Mouse (Mus musculus) kidney, postnatal 10 days (tissue): Measurements from ENCODE around the gene Tk1.
A peak's percentile ranks its signal among the peaks of the same experiment; 100 is the strongest.

ENCODE experiments used
- DNase-seq: peaks from one replicate; pipeline ENCODE4 v3.0.0; 2021; ENCODE audit warnings: mixed read lengths

The Tk1 gene

DNA sequence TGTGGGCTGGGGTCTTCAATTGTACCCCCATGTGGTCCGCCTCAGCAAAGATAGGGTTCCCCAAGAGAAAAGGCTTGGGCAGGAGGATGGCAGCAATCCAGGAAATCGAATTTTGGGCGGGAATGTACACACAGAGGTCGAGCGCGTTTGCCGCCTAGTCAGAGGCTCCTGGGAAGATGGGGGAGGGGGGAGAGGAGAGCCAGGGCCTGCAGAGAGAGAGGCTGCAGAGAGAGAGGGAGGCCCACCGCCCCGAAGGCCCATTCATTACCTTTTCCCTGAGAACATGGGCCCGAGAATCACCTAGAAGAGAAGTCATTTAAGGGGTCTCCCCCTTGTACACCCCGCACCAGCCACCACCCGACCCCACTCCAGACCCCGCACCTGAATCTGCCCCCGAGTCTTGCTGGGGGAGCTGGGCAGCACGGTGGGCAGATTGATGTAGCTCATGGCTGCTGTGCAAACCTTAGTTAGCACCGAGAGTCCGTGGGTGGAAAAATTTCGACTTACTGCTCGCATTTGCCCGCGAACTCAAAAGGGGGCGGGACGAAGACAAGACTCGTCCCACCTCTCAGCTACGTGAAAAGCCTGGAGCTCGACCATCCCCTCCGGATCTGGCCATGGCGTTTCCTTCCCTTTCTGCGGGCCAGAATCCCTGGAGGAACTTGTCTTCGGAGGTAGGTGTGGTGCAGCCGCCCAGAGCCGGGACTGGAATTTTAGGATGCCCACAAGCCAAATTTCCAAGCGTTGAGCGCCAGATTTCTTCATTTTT, at the start of gene Tk1, which contains the start of gene Afmid:
Gene Tk1, minus strand, starts transcription at position 760 of the 769 bp plus-strand sequence.
Gene Afmid, plus strand, starts transcription at position 592 of the 769 bp plus-strand sequence.
- peak; percentile 90 for DNase-seq

DNA sequence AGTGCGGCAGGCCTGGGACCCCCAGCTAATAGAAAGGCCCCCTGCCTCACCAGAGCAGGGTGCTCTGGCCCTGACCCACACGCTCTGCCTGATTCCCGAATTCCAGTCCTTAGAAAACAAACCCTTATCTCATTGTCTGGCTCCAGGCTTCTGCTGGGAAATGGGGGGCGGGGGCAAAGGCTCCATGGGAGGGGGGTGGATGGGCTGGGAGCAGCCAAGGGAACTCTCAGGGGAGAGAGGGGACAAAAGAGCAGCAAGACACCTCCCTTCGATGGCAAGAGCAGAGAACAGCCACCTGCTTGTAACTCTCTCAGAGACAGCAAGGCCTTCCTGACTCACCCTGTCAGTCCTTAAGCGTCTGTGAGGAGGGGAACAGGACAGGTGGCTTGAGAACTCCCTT, 49.8 kb upstream of the Tk1 start:
- no peak for DNase-seq

- DNase-seq, result no peak
These were observed 48.5 kb upstream of the Tk1 start for GRCm38 (mm10) chr11:117874419-117874818.

GRCm38 (mm10) chr11:117872861-117873608, 47.1 kb upstream of the Tk1 start, which contains the start of gene Tha1:
Gene Tha1 (minus strand): TSS chr11:117873481.
- peak; percentile 90 for DNase-seq

DNA sequence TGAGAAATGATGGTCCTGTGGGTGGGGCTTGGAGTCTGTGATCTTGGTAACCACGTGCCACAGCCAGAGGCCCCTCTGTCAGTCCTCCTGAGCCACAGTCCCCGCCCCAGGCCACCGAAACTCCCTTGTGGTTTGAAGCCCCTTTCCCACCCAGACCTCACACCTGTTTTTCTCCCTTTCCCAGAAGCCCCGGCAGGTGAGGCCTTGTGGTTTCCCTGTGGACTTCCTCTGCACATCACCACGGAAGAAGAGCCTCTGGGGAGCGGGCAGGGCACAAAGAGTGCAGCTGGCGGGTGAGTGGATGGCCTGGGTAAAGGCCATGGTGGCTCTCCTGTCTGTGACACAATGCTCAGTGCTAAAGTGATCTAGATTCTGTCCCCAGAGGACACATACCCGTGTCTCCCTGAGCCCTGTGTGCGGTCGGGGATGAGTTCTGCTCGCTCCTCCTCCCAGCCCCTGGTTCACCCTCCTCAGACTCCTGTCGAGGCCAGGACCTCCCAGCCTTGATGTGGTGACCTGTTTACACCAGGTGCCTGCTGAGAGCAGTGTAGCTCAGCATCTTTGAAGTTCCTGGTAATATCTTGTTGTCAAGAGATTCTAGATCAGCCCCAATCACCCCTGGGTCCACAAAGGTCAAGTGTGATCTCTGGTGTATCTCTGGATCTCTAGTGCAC, 46.2 kb upstream of the Tk1 start:
- DNase-seq, result no peak

DNA sequence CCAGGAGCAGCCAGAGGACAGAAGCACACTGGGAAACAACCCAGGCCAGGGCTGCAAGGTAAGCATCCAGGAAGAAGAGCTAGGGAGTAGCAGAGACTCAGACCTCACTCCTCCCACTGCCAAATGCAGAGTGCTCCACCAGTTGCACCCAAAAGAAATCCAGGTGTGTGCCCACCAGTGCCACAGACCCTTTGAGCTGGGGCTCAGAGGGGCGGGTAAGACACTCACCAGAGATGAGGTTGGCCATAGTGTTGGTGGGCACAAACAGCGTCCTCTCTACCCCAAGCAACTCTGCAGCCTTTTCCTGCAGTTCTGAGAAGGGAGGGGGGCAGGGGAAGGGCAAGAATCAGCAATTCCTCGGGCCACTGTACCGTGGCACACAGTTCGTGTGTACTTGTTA, 45.5 kb upstream of the Tk1 start:
- no peak for DNase-seq

GRCm38 (mm10) chr11:117870688-117871365, 44.9 kb upstream of the Tk1 start:
- peak; percentile 83 for DNase-seq

DNA sequence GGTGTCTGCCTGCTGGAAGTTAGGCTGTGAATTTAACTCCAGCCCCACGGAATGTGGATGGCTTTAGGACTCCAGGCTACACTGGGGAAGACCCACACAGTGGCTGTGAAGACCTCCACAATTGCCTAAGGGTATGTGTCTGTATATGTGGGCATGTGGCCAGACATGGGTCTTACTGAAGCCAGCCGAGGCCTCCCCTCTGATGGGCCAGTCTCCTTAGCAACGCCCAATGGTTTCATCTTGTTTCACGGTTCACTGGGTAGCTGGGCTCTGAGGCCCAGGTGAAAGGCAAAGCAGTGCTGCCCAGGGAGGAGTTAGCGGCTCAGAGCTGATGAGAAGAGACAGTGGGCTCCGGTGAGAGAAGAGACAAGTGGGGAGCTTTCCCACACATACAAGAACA, 40.1 kb upstream of the Tk1 start:
- DNase-seq, result peak; percentile 59

GRCm38 (mm10) chr11:117864805-117865204, 38.9 kb upstream of the Tk1 start:
- peak; percentile 51 for DNase-seq

- DNase-seq, result peak; percentile 65
These were observed 37.4 kb upstream of the Tk1 start for GRCm38 (mm10) chr11:117863174-117863856.

- DNase-seq, result no peak
These were observed 34.7 kb upstream of the Tk1 start, which contains the start of gene Tmem235 for GRCm38 (mm10) chr11:117860601-117861000. Gene Tmem235 (plus strand): TSS chr11:117860752.

GRCm38 (mm10) chr11:117858392-117858791, 32.5 kb upstream of the Tk1 start:
- DNase-seq, result no peak

DNA sequence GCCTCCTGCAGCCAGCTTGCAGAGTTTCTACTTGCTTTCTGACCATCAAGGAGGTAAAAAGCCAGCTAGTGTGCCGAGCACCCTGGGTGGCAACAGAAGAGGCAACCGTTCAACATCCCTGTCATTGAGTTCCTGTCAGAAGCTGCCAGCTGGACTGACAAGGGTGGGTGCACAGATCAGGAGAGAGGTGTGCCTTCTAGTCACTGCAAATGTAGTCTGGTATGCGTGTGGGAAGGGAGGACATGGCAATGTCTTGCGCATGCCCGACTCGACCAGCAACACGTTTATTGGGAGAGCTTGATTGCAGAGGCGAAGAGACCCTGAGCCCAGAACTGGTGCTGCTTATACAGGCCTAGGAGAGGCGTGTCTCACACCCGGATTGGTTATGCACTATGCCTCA, 31.6 kb upstream of the Tk1 start:
- no peak for DNase-seq

GRCm38 (mm10) chr11:117855975-117856374, 30.1 kb upstream of the Tk1 start:
- no peak for DNase-seq

DNA sequence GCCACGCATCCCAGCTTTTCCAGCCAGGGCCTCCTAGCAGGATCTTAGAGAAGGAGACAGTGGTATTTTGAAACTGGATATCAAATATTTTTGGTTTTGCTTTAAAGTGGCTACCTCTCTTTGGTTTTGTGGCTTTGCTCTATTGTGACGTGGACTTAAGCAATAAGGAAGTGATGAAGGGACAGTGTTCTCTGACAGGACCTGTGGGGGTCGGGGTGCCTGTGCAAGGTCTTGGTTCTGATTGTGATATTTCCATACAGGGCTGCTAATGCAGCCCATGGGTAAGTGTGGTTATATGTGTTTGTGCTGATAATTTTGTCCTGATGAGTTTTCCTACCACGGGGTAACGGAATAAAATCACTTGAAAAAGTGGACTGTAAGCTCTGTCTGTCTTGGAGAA, 29.5 kb upstream of the Tk1 start:
- DNase-seq, result no peak

GRCm38 (mm10) chr11:117854241-117854640, 28.3 kb upstream of the Tk1 start:
- no peak for DNase-seq

DNA sequence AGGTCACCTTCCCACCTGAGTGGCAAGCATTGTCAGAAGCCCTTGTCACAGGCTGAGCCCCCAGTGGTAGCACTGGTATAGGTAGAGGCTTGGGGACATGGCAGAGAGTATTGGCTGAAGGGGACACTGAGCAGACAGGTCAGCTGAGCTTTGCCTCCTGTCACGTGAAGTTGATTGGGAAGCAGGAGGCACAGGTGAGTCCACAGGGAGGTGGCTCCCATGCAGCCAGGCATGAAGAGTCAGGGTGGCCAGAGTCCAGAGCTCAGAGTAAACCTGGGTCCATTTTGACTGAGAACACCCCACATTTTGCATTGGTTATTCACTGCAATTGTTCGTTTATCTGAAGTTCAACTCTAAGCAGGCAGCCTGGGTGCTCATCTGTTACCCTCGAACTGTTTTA, 27.0 kb upstream of the Tk1 start:
- DNase-seq, result no peak

DNA sequence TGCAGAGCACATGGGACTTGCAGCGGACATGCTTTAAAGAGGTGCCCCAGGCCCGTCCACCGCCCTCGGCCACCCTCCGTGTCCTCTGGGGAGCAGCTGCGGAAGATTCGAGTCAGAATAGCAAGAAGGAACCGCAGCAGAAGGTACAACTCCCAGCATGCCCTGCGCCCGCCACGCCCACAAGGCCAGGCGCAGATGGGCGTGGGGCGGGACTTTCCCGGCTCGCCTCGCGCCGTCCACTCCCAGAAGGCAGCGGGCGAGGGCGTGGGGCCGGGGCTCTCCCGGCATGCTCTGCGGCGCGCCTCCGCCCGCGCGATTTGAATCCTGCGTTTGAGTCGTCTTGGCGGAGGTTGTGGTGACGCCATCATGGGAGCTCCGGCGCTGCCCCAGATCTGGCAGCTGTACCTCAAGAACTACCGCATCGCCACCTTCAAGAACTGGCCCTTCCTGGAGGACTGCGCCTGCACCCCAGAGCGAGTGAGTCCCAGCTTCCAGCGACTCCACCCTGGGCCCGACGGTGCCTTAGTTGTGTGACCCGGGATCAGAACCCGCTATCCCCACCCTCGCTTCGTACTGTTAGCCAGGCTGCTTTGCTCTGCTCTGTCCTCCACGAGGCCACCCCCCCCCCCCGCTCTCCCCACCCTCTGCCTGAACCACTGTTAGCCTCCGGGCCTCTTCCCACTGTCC, 23.2 kb upstream of the Tk1 start, which contains the start of gene Birc5:
Gene Birc5, plus strand, starts transcription at position 267 of the 687 bp plus-strand sequence.
- peak; percentile 98 for DNase-seq

- DNase-seq, result peak; percentile 63
These were observed 22.5 kb upstream of the Tk1 start for GRCm38 (mm10) chr11:117848271-117848984.

GRCm38 (mm10) chr11:117847593-117848215, 21.8 kb upstream of the Tk1 start:
- DNase-seq, result no peak
